Mouse (Mus musculus) inflammation-experienced regulatory T-cells (primary cell): ENCODE data around the gene Nhsl1. TPM values are rescaled to one million over a fixed set of nuclear protein-coding genes. Genes with fewer than 3 reads are reported as not detected.

Experiments used
- polyA plus RNA-seq, 2 experiments: library from polyadenylated mRNA; unstranded; fragments of 100-300 nt; shearing (Covaris generic); gene quantifications; one replicate each; pipeline ENCODE4 v1.2.1; 2017

Nhsl1 gene
- 1 to 10 TPM in 1 of 2 experiments, under 1 TPM in 1; 0.99 to 1.0 TPM for polyA plus RNA-seq

DNA sequence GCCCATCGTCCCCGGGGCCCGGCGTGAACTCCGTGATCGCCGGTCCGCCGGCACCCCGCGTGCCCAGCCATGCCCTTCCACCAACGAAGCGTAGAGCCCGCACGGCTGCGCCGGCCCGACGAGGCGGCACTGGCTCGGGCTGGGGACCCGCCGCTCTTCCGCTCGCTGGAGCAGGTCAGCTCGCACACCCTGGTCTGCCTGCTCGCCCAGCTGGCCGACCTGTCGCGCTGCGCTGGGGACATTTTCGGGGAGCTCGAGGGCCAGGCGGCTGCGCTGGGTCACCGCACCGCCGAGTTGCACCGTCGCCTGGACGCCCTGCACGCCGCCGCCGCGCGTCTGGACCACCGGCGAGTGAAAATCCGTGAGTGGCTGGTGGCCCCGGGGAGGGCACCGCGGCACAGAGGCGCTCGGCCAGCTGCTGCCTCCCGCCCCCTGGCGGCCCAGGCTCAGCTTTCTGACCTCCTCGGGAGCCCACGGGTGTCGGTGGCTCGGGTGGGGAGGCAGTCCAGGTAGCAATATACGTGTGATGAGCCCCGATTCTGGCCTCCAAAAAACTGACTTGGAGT, at the start of gene Nhsl1:
Nhsl1 (plus strand) TSS at position 70 of the 566 bp plus-strand sequence.

DNA sequence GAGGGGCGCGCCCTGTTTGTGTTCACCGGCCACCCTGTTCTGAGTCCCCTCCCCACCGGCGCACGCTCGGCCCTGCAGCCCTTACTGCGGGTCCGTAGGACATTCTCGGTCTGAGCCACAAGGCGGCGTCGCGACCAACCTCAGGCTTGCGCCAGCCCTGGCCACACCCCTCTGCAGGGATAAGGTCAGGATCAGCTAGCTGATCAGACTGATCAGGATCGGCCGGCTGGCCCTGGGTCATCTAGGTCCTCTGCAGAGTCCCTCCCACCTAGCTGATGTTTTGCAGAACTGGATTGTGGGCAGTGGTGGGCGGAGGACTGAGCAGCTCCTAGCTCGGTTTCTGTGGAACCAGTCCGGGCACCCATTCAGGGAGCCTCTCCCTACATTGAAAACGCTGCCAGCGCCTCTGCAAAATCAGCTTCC, 227.0 kb downstream of the Nhsl1 start, which contains the start of gene Hebp2:
Hebp2 (minus strand) TSS at position 264 of the 423 bp plus-strand sequence.

Other genes starting within 250 kb of the Nhsl1 start
- 1 to 10 TPM in 1 of 2 experiments, under 1 TPM in 1; 0.88 to 1.6 TPM for gene Ect2l, start 108.1 kb upstream of the Nhsl1 start, polyA plus RNA-seq
- 10 to 100 TPM; 30.6 to 51.7 TPM for gene Ccdc28a, start 84.0 kb upstream of the Nhsl1 start, polyA plus RNA-seq
- gene Hebp2, start 227.1 kb downstream of the Nhsl1 start, polyA plus RNA-seq: 1 to 10 TPM in 1 of 2 experiments, under 1 TPM in 1; 0.14 to 1.0 TPM